Mouse (Mus musculus): Measurements from ENCODE around the gene Basp1. TPM values are rescaled to one million over a fixed set of nuclear protein-coding genes. Genes with fewer than 3 reads are reported as not detected.

The Basp1 gene
- polyA plus RNA-seq, 1 experiment, result 6.5 TPM

DNA sequence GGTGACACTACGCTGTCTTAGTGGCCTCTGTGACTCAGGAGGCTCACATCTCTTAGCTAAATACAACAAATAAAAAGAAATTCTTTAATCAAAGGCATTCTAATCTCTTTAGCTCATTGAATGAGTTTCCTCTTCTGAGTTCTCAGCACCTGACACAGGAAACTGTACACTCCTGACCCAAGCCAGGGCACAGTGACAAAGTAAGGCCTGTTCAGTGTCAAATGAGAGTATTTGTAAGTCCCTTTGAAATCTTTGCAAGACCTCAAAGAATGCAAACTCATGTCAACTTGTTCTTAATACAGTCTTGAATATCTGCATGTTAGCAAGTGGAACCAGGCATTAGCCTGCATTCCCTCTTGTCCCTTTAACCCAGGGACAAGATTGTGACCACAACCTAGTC lies 18.8 kb upstream of the Basp1 start:
- Histone ChIP-seq H3K4me3 (replicated peaks; ENCODE audit: control insufficient read depth, low read depth, low read length) (no peak overlapping the region), H3K27ac (ENCODE audit: control insufficient read depth, insufficient read depth, low read depth, low read length, poor library complexity) (no peak overlapping the region), H3K4me1 (ENCODE audit: control insufficient read depth, insufficient read depth, low read length) (no peaks in the 10 kb centered on the region)
- no peak for TF ChIP-seq POLR2A (IDR thresholded peaks at IDR 0.05; ENCODE audit: borderline replicate concordance, control insufficient read depth, low read depth, low read length)
- TF ChIP-seq CTCF (IDR thresholded peaks at IDR 0.05; ENCODE audit: control insufficient read depth, insufficient read depth, low read length), result no peak
- 78% methylated on average over 1 of the region's 1 CpGs for WGBS

DNA sequence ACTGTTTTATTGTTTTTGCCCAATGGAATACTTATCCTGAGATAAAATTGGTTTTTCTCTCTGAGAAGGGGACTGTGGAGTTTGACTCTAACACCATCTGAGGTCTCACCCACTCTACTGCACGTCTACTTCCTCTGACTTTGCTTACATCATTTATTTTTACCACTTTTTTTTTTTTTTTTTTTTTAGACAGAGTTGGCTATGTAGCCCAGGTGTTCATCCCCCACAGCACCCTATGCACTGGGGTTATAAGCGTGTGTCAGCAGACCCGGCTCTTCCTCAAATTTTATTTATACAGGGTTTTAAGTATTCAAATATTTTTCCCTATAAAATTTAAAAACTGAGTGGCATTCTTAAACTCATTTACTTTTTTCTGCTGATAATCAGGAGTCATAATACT lies 16.6 kb upstream of the Basp1 start:
- whole genome bisulfite sequencing, result 37% methylated on average over 3 of the region's 3 CpGs
- Histone ChIP-seq H3K27ac (ENCODE audit: control insufficient read depth, insufficient read depth, low read depth, low read length, poor library complexity) (no peak overlapping the region), H3K4me3 (replicated peaks; ENCODE audit: control insufficient read depth, low read depth, low read length) (no peak overlapping the region), H3K4me1 (ENCODE audit: control insufficient read depth, insufficient read depth, low read length) (no peaks in the 10 kb centered on the region)
- TF ChIP-seq POLR2A (IDR thresholded peaks at IDR 0.05; ENCODE audit: borderline replicate concordance, control insufficient read depth, low read depth, low read length) (no peak), CTCF (IDR thresholded peaks at IDR 0.05; ENCODE audit: control insufficient read depth, insufficient read depth, low read length) (no peak)

DNA sequence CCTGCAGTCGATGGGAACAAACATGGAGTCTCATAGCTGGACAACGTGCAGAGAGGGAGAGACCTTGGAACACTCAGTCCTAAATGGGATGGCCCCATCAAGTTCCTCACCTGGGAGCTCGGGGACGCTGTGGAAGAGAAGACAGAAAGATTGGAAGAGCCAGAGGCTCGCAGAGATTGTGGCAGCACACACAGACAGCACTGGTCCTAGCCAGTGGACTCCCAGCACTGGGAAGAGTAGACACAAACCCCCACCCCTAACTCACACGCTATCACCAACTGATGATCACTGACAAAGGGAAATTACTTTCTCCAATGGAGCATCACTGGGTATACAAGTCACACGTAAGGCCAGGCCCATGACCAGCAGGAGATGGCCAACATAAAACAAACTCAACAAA lies 15.4 kb upstream of the Basp1 start:
- 69% methylated on average over 7 of the region's 7 CpGs for WGBS
- no peak for TF ChIP-seq CTCF (IDR thresholded peaks at IDR 0.05; ENCODE audit: control insufficient read depth, insufficient read depth, low read length)
- no peak for TF ChIP-seq POLR2A (IDR thresholded peaks at IDR 0.05; ENCODE audit: borderline replicate concordance, control insufficient read depth, low read depth, low read length)
- no peaks in the 10 kb centered on the region for H3K4me1 ChIP-seq (ENCODE audit: control insufficient read depth, insufficient read depth, low read length)

DNA sequence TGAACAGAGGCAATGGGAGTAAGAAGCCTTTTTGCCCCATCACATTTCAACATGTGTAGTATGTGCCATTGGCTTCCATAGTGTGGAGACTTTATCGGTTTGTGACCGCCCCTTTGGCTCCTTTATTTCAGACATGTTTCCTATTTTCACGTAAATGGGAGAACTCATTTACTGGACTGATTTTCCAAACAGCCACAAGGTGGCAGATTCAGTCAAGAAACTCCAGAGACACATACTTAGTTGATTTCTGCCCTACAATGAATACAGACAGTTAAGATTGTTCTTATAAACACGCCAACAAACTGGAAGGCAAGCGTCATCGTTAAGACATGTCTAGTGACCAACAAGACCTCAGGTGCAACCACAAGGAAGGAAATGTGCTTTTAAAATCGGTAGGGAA lies 15.0 kb upstream of the Basp1 start:
- no peak overlapping the region for H3K27ac ChIP-seq (ENCODE audit: control insufficient read depth, insufficient read depth, low read depth, low read length, poor library complexity)
- no peaks in the 10 kb centered on the region for H3K4me1 ChIP-seq (ENCODE audit: control insufficient read depth, insufficient read depth, low read length)
- 30% methylated on average over 7 of the region's 7 CpGs for WGBS
- no peak overlapping the region for H3K4me3 ChIP-seq (replicated peaks; ENCODE audit: control insufficient read depth, low read depth, low read length)
- TF ChIP-seq CTCF (IDR thresholded peaks at IDR 0.05; ENCODE audit: control insufficient read depth, insufficient read depth, low read length) (no peak), POLR2A (IDR thresholded peaks at IDR 0.05; ENCODE audit: borderline replicate concordance, control insufficient read depth, low read depth, low read length) (no peak)

More for the DNA sequence above, 15.4 kb upstream of the Basp1 start:
- H3K4me3 ChIP-seq (replicated peaks; ENCODE audit: control insufficient read depth, low read depth, low read length), result no peak overlapping the region
- no peak overlapping the region for H3K27ac ChIP-seq (ENCODE audit: control insufficient read depth, insufficient read depth, low read depth, low read length, poor library complexity)

DNA sequence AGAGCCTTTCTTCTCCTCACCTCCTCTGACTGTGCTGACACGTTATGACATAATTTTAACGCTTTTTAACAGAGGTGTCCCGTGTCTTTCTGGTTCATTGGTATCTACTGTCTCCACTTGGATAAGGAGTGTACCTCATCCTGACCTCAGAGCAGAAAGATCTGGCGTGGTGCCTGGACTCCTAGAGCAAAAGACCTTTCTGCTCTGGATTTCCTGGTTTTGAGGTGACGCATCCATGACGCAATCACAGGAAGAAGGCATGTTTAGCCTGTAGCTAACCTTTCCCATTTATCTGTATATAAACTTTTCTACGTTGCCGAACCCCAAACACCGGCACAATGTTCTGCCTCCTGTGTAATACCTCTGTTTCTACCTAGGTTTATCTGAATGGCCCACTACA lies 6.7 kb upstream of the Basp1 start:
- WGBS, result 61% methylated on average over 9 of the region's 9 CpGs
- Histone ChIP-seq H3K4me3 (replicated peaks; ENCODE audit: control insufficient read depth, low read depth, low read length) (no peak overlapping the region), H3K4me1 (ENCODE audit: control insufficient read depth, insufficient read depth, low read length) (no peaks in the 10 kb centered on the region), H3K27ac (ENCODE audit: control insufficient read depth, insufficient read depth, low read depth, low read length, poor library complexity) (no peak overlapping the region)
- no peak for TF ChIP-seq CTCF (IDR thresholded peaks at IDR 0.05; ENCODE audit: control insufficient read depth, insufficient read depth, low read length)
- no peak for TF ChIP-seq POLR2A (IDR thresholded peaks at IDR 0.05; ENCODE audit: borderline replicate concordance, control insufficient read depth, low read depth, low read length)

DNA sequence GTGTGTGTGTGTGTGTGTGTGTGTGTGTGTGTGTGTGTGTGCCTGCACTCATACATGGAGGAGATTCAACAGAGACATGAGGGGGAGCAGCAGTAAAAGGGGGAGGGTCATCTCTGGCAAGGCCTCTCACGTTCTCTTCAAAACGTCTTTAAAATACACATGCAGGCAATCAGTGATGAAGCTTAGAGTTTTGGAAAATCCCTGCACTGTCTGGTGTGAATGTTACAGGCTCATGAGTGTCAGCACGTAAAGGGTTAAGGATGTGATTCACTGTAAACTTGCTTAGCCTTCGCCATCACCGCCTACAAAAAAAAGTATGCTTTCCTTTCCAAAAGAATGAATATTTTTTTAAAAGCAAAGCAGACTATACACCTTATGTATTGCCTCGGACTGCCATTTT lies 2.8 kb upstream of the Basp1 start:
- no peaks in the 10 kb centered on the region for H3K4me1 ChIP-seq (ENCODE audit: control insufficient read depth, insufficient read depth, low read length)
- TF ChIP-seq CTCF (IDR thresholded peaks at IDR 0.05; ENCODE audit: control insufficient read depth, insufficient read depth, low read length) (no peak), POLR2A (IDR thresholded peaks at IDR 0.05; ENCODE audit: borderline replicate concordance, control insufficient read depth, low read depth, low read length) (no peak)
- H3K27ac ChIP-seq (ENCODE audit: control insufficient read depth, insufficient read depth, low read depth, low read length, poor library complexity), result no peak overlapping the region
- H3K4me3 ChIP-seq (replicated peaks; ENCODE audit: control insufficient read depth, low read depth, low read length), result no peak overlapping the region
- WGBS, result 71% methylated on average over 6 of the region's 6 CpGs

DNA sequence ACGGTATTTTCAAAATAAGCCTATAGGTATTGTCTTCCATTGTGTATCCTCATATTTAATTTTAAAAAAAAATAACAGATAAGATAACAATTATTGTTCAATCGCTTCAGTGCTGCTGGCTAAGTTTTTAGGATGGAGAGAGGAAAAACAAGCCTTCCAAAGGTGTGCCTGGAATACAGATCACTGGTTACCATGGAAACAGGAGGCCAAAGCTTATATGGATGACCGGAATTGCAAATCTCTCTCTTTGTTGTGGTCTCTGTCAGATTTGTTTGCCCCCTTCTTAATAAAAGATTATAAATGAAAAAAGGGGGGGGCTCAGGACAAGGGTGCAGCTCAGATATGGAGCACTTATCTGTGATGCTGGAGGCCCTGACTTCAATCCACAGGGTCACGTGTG lies 2.4 kb upstream of the Basp1 start:
- TF ChIP-seq CTCF (IDR thresholded peaks at IDR 0.05; ENCODE audit: control insufficient read depth, insufficient read depth, low read length), result no peak
- no peak for TF ChIP-seq POLR2A (IDR thresholded peaks at IDR 0.05; ENCODE audit: borderline replicate concordance, control insufficient read depth, low read depth, low read length)
- no peaks in the 10 kb centered on the region for H3K4me1 ChIP-seq (ENCODE audit: control insufficient read depth, insufficient read depth, low read length)
- WGBS, result 79% methylated on average over 4 of the region's 4 CpGs
- no peak overlapping the region for H3K4me3 ChIP-seq (replicated peaks; ENCODE audit: control insufficient read depth, low read depth, low read length)
- H3K27ac ChIP-seq (ENCODE audit: control insufficient read depth, insufficient read depth, low read depth, low read length, poor library complexity), result no peak overlapping the region

DNA sequence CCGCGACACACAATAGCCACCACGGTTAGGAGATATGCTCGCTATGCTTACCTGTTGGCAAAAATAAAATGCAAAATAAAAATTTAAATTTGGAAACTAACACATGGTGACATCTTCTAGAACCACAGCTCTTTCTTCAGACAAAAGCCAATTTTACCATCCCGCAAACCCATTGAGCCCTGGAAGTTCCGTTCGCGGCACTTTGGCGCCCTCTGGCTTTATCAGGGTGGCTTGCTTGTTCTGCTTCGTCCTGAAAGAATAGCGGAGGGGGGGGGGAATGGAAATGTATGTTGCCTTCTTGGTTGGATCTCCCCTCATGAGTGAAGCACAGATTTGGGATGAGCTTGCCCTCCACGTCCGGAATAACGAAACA lies 1.2 kb upstream of the Basp1 start:
- H3K4me1 ChIP-seq (ENCODE audit: control insufficient read depth, insufficient read depth, low read length), result no peaks in the 10 kb centered on the region
- H3K27ac ChIP-seq (ENCODE audit: control insufficient read depth, insufficient read depth, low read depth, low read length, poor library complexity), result no peak overlapping the region
- 2% methylated on average over 14 of the region's 14 CpGs for WGBS
- peak; percentile 74 for TF ChIP-seq CTCF (IDR thresholded peaks at IDR 0.05; ENCODE audit: control insufficient read depth, insufficient read depth, low read length)
- no peak for TF ChIP-seq POLR2A (IDR thresholded peaks at IDR 0.05; ENCODE audit: borderline replicate concordance, control insufficient read depth, low read depth, low read length)
- H3K4me3 ChIP-seq (replicated peaks; ENCODE audit: control insufficient read depth, low read depth, low read length), result no peak overlapping the region

DNA sequence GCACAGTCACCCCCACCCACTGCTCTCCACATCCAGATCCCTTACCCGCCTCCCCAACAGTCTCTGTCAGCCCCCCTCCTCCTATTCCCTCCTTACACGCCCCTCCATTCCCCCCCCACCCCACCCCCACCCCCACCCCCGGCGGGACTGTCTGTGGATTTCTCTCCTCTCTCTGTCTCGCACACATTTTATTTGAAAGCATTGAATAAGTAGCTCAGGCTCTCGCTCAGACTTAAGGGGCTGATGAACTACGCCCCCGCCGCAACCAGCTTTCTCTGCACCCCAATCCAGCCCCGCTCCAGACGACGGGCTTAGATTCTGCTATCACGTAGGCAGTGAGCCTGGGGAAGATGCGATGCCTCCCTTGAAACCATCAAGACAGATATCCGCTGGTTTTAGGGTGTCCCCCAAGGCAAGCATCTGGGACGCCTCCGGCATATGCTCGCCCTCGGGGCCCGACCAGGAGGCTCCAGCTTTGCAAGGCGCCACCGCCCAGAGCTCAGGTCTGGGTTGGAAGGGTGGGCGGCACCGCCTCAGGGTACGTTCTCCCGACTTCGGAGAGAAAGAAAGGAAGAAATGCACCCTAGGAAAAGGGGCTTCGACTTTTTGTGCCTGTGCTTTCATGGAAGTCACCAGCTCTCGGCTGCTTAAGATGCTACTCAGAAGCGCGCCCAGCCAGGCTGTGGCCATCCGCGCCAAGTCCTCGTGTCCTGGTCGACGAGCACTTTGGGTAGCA lies 615 bp upstream of the Basp1 start:
- under 1% methylated on average over 34 of the region's 36 CpGs for WGBS
- TF ChIP-seq POLR2A (IDR thresholded peaks at IDR 0.05; ENCODE audit: borderline replicate concordance, control insufficient read depth, low read depth, low read length) (no peak), CTCF (IDR thresholded peaks at IDR 0.05; ENCODE audit: control insufficient read depth, insufficient read depth, low read length) (no peak)
- Histone ChIP-seq H3K27ac (ENCODE audit: control insufficient read depth, insufficient read depth, low read depth, low read length, poor library complexity) (no peak overlapping the region), H3K4me3 (replicated peaks; ENCODE audit: control insufficient read depth, low read depth, low read length) (no peak overlapping the region), H3K4me1 (ENCODE audit: control insufficient read depth, insufficient read depth, low read length) (no peaks in the 10 kb centered on the region)
